Mouse (Mus musculus): ENCODE results near the gene Fam198a. TPM values are rescaled to one million over a fixed set of nuclear protein-coding genes. Genes with fewer than 3 reads are reported as not detected.

The Fam198a gene
- polyA plus RNA-seq, 1 experiment from 2014 or later: 1.0 TPM

GRCm38 (mm10) chr9:121912786-121913185, 38.0 kb upstream of the Fam198a start:
- H3K27me3 ChIP-seq (replicated peaks; ENCODE audit: control insufficient read depth, insufficient read depth, low read length): 0 out of 2 replicates have a peak, but pooled peaks cover 3% of the 10 kb centered on the region
- TF ChIP-seq CTCF (IDR thresholded peaks at IDR 0.05; ENCODE audit: low read depth): no peak
- no peaks in the 10 kb centered on the region for H3K4me1 ChIP-seq (replicated peaks; ENCODE audit: control insufficient read depth, insufficient read depth, low read length)
- no peak overlapping the region for H3K4me3 ChIP-seq (ENCODE audit: low read depth, low read length)
- no peak overlapping the region for H3K27ac ChIP-seq (ENCODE audit: low read depth, low read length)
- H3K9me3 ChIP-seq (ENCODE audit: control insufficient read depth): no peaks in the 10 kb centered on the region
- no peak overlapping the region for H3K4me2 ChIP-seq (replicated peaks; ENCODE audit: low read depth)
- WGBS: 84% methylated on average over 4 of the region's 4 CpGs
- no peak for ATAC-seq
- H3K9ac ChIP-seq (ENCODE audit: low read depth, low read length): no peak overlapping the region
- H3K36me3 ChIP-seq (ENCODE audit: control insufficient read depth, insufficient read depth): no peaks in the 10 kb centered on the region

GRCm38 (mm10) chr9:121914226-121914757, 36.5 kb upstream of the Fam198a start:
- 0 out of 2 replicates have a peak, but pooled peaks cover 3% of the 10 kb centered on the region for H3K27me3 ChIP-seq (replicated peaks; ENCODE audit: control insufficient read depth, insufficient read depth, low read length)
- H3K4me2 ChIP-seq (replicated peaks; ENCODE audit: low read depth): no peak overlapping the region
- H3K9me3 ChIP-seq (ENCODE audit: control insufficient read depth): no peaks in the 10 kb centered on the region
- H3K9ac ChIP-seq (ENCODE audit: low read depth, low read length): no peak overlapping the region
- H3K4me1 ChIP-seq (replicated peaks; ENCODE audit: control insufficient read depth, insufficient read depth, low read length): no peaks in the 10 kb centered on the region
- ATAC-seq: no peak
- no peak overlapping the region for H3K4me3 ChIP-seq (ENCODE audit: low read depth, low read length)
- H3K36me3 ChIP-seq (ENCODE audit: control insufficient read depth, insufficient read depth): no peaks in the 10 kb centered on the region
- 78% methylated on average over 8 of the region's 8 CpGs for WGBS
- H3K27ac ChIP-seq (ENCODE audit: low read depth, low read length): no peak overlapping the region
- no peak for TF ChIP-seq CTCF (IDR thresholded peaks at IDR 0.05; ENCODE audit: low read depth)

GRCm38 (mm10) chr9:121915056-121915455, 35.7 kb upstream of the Fam198a start:
- H3K27me3 ChIP-seq (replicated peaks; ENCODE audit: control insufficient read depth, insufficient read depth, low read length): 0 out of 2 replicates have a peak, but pooled peaks cover 3% of the 10 kb centered on the region
- no peak overlapping the region for H3K4me2 ChIP-seq (replicated peaks; ENCODE audit: low read depth)
- no peaks in the 10 kb centered on the region for H3K4me1 ChIP-seq (replicated peaks; ENCODE audit: control insufficient read depth, insufficient read depth, low read length)
- H3K36me3 ChIP-seq (ENCODE audit: control insufficient read depth, insufficient read depth): no peaks in the 10 kb centered on the region
- no peak for TF ChIP-seq CTCF (IDR thresholded peaks at IDR 0.05; ENCODE audit: low read depth)
- H3K27ac ChIP-seq (ENCODE audit: low read depth, low read length): no peak overlapping the region
- H3K4me3 ChIP-seq (ENCODE audit: low read depth, low read length): no peak overlapping the region
- H3K9me3 ChIP-seq (ENCODE audit: control insufficient read depth): no peaks in the 10 kb centered on the region
- H3K9ac ChIP-seq (ENCODE audit: low read depth, low read length): no peak overlapping the region
- 86% methylated on average over 10 of the region's 10 CpGs for WGBS
- no peak for ATAC-seq

GRCm38 (mm10) chr9:121916102-121916501, 34.7 kb upstream of the Fam198a start, which contains the start of gene Cyp8b1:
Gene Cyp8b1, minus strand, starts transcription at chr9:121916305.
- ATAC-seq: peak; percentile 84
- H3K4me2 ChIP-seq (replicated peaks; ENCODE audit: low read depth): no peak within 1 kb of the TSS; the same call in 1 of the 2 replicates

GRCm38 (mm10) chr9:121919027-121919501, 31.7 kb upstream of the Fam198a start:
- no peak for ATAC-seq
- Histone ChIP-seq H3K27me3 (replicated peaks; ENCODE audit: control insufficient read depth, insufficient read depth, low read length) (0 out of 2 replicates have a peak, but pooled peaks cover 3% of the 10 kb centered on the region), H3K27ac (ENCODE audit: low read depth, low read length) (no peak overlapping the region), H3K4me3 (ENCODE audit: low read depth, low read length) (no peak overlapping the region), H3K4me2 (replicated peaks; ENCODE audit: low read depth) (no peak overlapping the region), H3K9me3 (ENCODE audit: control insufficient read depth) (no peaks in the 10 kb centered on the region), H3K36me3 (ENCODE audit: control insufficient read depth, insufficient read depth) (no peaks in the 10 kb centered on the region), H3K4me1 (replicated peaks; ENCODE audit: control insufficient read depth, insufficient read depth, low read length) (no peaks in the 10 kb centered on the region), H3K9ac (ENCODE audit: low read depth, low read length) (no peak overlapping the region)
- TF ChIP-seq CTCF (IDR thresholded peaks at IDR 0.05; ENCODE audit: low read depth): no peak
- 77% methylated on average over 10 of the region's 10 CpGs for WGBS

More at GRCm38 (mm10) chr9:121916102-121916501, 34.7 kb upstream of the Fam198a start, which contains the start of gene Cyp8b1:
- TF ChIP-seq CTCF (IDR thresholded peaks at IDR 0.05; ENCODE audit: low read depth): peak; percentile 20; the same call in 1 of the 2 replicates
- Histone ChIP-seq H3K4me3 (ENCODE audit: low read depth, low read length) (no peak within 1 kb of the TSS), H3K27ac (ENCODE audit: low read depth, low read length) (no peak within 1 kb of the TSS), H3K27me3 (replicated peaks; ENCODE audit: control insufficient read depth, insufficient read depth, low read length) (0 out of 2 replicates have a peak, but pooled peaks cover 3% of the 10 kb centered on the region), H3K4me1 (replicated peaks; ENCODE audit: control insufficient read depth, insufficient read depth, low read length) (no peaks in the 10 kb centered on the region), H3K9ac (ENCODE audit: low read depth, low read length) (no peak within 1 kb of the TSS), H3K36me3 (ENCODE audit: control insufficient read depth, insufficient read depth) (no peaks in the 10 kb centered on the region), H3K9me3 (ENCODE audit: control insufficient read depth) (no peaks in the 10 kb centered on the region)
- WGBS: 45% methylated on average over 8 of the region's 8 CpGs

GRCm38 (mm10) chr9:121923443-121923842, 27.3 kb upstream of the Fam198a start:
- ATAC-seq: no peak
- Histone ChIP-seq H3K27me3 (replicated peaks; ENCODE audit: control insufficient read depth, insufficient read depth, low read length) (no peaks in the 10 kb centered on the region), H3K36me3 (ENCODE audit: control insufficient read depth, insufficient read depth) (no peaks in the 10 kb centered on the region), H3K4me1 (replicated peaks; ENCODE audit: control insufficient read depth, insufficient read depth, low read length) (no peaks in the 10 kb centered on the region), H3K4me3 (ENCODE audit: low read depth, low read length) (no peak overlapping the region), H3K4me2 (replicated peaks; ENCODE audit: low read depth) (no peak overlapping the region), H3K9me3 (ENCODE audit: control insufficient read depth) (no peaks in the 10 kb centered on the region), H3K27ac (ENCODE audit: low read depth, low read length) (no peak overlapping the region), H3K9ac (ENCODE audit: low read depth, low read length) (no peak overlapping the region)
- 75% methylated on average over 8 of the region's 8 CpGs for WGBS
- no peak for TF ChIP-seq CTCF (IDR thresholded peaks at IDR 0.05; ENCODE audit: low read depth)
